8 mouse cellular contexts compared by ENCODE assay signal in genomic region chr5:33704945-33705611, GRCm38 (mm10). TPM values are rescaled to one million over a fixed set of nuclear protein-coding genes. Genes with fewer than 3 reads are reported as not detected.
DNase-seq lines count a peak whose midpoint lies in the region; ATAC-seq lines count a peak whose summit lies in the region.

No protein-coding gene starts in this region.

- peak; percentile 44; the same call in 1 of the 2 replicates for ATAC-seq in embryonic facial prominence, embryonic 14.5 days (ENCODE audit: low read depth)
- ATAC-seq in intestine, embryonic 15.5 days: 0 out of 2 replicates have a peak, but pooled peaks have one; percentile 42
- peak; percentile 82 for ATAC-seq in midbrain, embryonic 16.5 days
- ATAC-seq in megakaryocyte-erythroid progenitor cell, adult 5-6 weeks (replicated peaks; ENCODE audit: low FRiP score, low TSS enrichment, poor library complexity, severe bottlenecking): no peak

- H3K9me3 ChIP-seq in embryonic facial prominence, embryonic 14.5 days (ENCODE audit: control insufficient read depth, low read length): no peaks in the 10 kb centered on the region
- no peaks in the 10 kb centered on the region for H3K9me3 ChIP-seq in intestine, embryonic 15.5 days
- H3K9me3 ChIP-seq in midbrain, embryonic 16.5 days (replicated peaks; ENCODE audit: control insufficient read depth, low read length, poor library complexity, severe bottlenecking): no peaks in the 10 kb centered on the region

- no peak overlapping the region for H3K4me2 ChIP-seq in embryonic facial prominence, embryonic 14.5 days (ENCODE audit: low read depth, low read length)
- no peak overlapping the region; the same call in 1 of the 2 replicates for H3K4me2 ChIP-seq in intestine, embryonic 15.5 days (replicated peaks)
- no peak overlapping the region for H3K4me2 ChIP-seq in midbrain, embryonic 16.5 days (ENCODE audit: low read length)

- 13% methylated on average over 3 of the region's 11 CpGs for WGBS in embryonic facial prominence, embryonic 14.5 days
- WGBS in intestine, embryonic 15.5 days: 17% methylated on average over 11 of the region's 11 CpGs
- 4% methylated on average over 7 of the region's 11 CpGs for WGBS in midbrain, embryonic 16.5 days

- H3K4me3 ChIP-seq in embryonic facial prominence, embryonic 14.5 days (ENCODE audit: low read depth, low read length): no peak overlapping the region
- no peak overlapping the region for H3K4me3 ChIP-seq in intestine, embryonic 15.5 days (replicated peaks)
- no peak overlapping the region for H3K4me3 ChIP-seq in midbrain, embryonic 16.5 days (ENCODE audit: low read depth, low read length)

- H3K9ac ChIP-seq in embryonic facial prominence, embryonic 14.5 days (ENCODE audit: low read depth, low read length): no peak overlapping the region
- no peak overlapping the region for H3K9ac ChIP-seq in intestine, embryonic 15.5 days
- H3K9ac ChIP-seq in midbrain, embryonic 16.5 days (ENCODE audit: low read depth, low read length): no peak overlapping the region

- H3K27ac ChIP-seq in embryonic facial prominence, embryonic 14.5 days (replicated peaks; ENCODE audit: low read depth, low read length): no peak overlapping the region
- no peak overlapping the region for H3K27ac ChIP-seq in intestine, embryonic 15.5 days
- peak overlapping the region; percentile 43 for H3K27ac ChIP-seq in midbrain, embryonic 16.5 days (ENCODE audit: low read length)

- H3K36me3 ChIP-seq in embryonic facial prominence, embryonic 14.5 days (ENCODE audit: control insufficient read depth, insufficient read depth, low read length): no peaks in the 10 kb centered on the region
- H3K36me3 ChIP-seq in intestine, embryonic 15.5 days: no peaks in the 10 kb centered on the region
- H3K36me3 ChIP-seq in midbrain, embryonic 16.5 days (ENCODE audit: control insufficient read depth, insufficient read depth, low read length): no peaks in the 10 kb centered on the region

- peak; percentile 55 for DNase-seq in layer of hippocampus, adult 11-12 months (ENCODE audit: low spot score)
- DNase-seq in layer of hippocampus, adult 9-10 months (ENCODE audit: low spot score): no peak
- DNase-seq in embryonic facial prominence, embryonic 14.5 days (ENCODE audit: low spot score): no peak
- no peak for DNase-seq in thymus, postnatal 10 days (ENCODE audit: low spot score in 2 of 2)
- DNase-seq in urinary bladder, adult 18-20 months (ENCODE audit: low spot score in 2 of 2): no peak

- H3K27me3 ChIP-seq in embryonic facial prominence, embryonic 14.5 days (replicated peaks; ENCODE audit: control insufficient read depth, insufficient read depth, low read length): no peaks in the 10 kb centered on the region
- H3K27me3 ChIP-seq in intestine, embryonic 15.5 days (replicated peaks): no peaks in the 10 kb centered on the region; the same call in 1 of the 2 replicates
- peaks cover 3% of the 10 kb centered on the region; the same call in 1 of the 2 replicates for H3K27me3 ChIP-seq in midbrain, embryonic 16.5 days (ENCODE audit: control insufficient read depth, insufficient read depth, low read depth, low read length)

- H3K4me1 ChIP-seq in embryonic facial prominence, embryonic 14.5 days (ENCODE audit: control insufficient read depth, insufficient read depth, low read length): peaks cover 15% of the 10 kb centered on the region
- peaks cover 23% of the 10 kb centered on the region for H3K4me1 ChIP-seq in intestine, embryonic 15.5 days (replicated peaks)
- H3K4me1 ChIP-seq in midbrain, embryonic 16.5 days (ENCODE audit: control insufficient read depth, insufficient read depth, low read length): peaks cover 3% of the 10 kb centered on the region; the same call in 1 of the 2 replicates

RNA-seq across cellular contexts. Expression of gene Fgfr3, which starts 16.4 kb away (rescaled TPM):
- polyA plus RNA-seq in embryonic facial prominence, embryonic 14.5 days (2014; fragmentation: Nextera tagmentation; extraction: Ambion mirVana): 23.1 and 26.0 TPM in 2 replicates
- 11.4 and 11.6 TPM in 2 replicates for polyA plus RNA-seq in intestine, embryonic 15.5 days (2015; fragmentation: Nextera tagmentation; extraction: Ambion mirVana)
- 19.1 and 23.9 TPM in 2 replicates for polyA plus RNA-seq in midbrain, embryonic 16.5 days (2015; fragmentation: Nextera tagmentation; extraction: Ambion mirVana)
- not detected in 2 replicates for total RNA-seq in megakaryocyte-erythroid progenitor cell, adult 5-6 weeks (2014; fragmentation: Nextera tagmentation)
- total RNA-seq in megakaryocyte-erythroid progenitor cell, adult 5-6 weeks (2017): not detected in 2 replicates

RNA-seq across cellular contexts. Expression of gene Tmem129, which starts 46.9 kb away (rescaled TPM):
- polyA plus RNA-seq in embryonic facial prominence, embryonic 14.5 days (2014; fragmentation: Nextera tagmentation; extraction: Ambion mirVana): 47.6 and 47.7 TPM in 2 replicates
- 31.8 and 33.1 TPM in 2 replicates for polyA plus RNA-seq in intestine, embryonic 15.5 days (2015; fragmentation: Nextera tagmentation; extraction: Ambion mirVana)
- 29.1 and 29.7 TPM in 2 replicates for polyA plus RNA-seq in midbrain, embryonic 16.5 days (2015; fragmentation: Nextera tagmentation; extraction: Ambion mirVana)
- 20.5 and 30.5 TPM in 2 replicates for total RNA-seq in megakaryocyte-erythroid progenitor cell, adult 5-6 weeks (2014; fragmentation: Nextera tagmentation)
- 12.3 and 34.4 TPM in 2 replicates for total RNA-seq in megakaryocyte-erythroid progenitor cell, adult 5-6 weeks (2017)

RNA-seq across cellular contexts. Expression of gene Tacc3, which starts 47.1 kb away (rescaled TPM):
- polyA plus RNA-seq in embryonic facial prominence, embryonic 14.5 days (2014; fragmentation: Nextera tagmentation; extraction: Ambion mirVana): 127 and 153 TPM in 2 replicates
- polyA plus RNA-seq in intestine, embryonic 15.5 days (2015; fragmentation: Nextera tagmentation; extraction: Ambion mirVana): 148 and 172 TPM in 2 replicates
- polyA plus RNA-seq in midbrain, embryonic 16.5 days (2015; fragmentation: Nextera tagmentation; extraction: Ambion mirVana): 25.0 and 28.4 TPM in 2 replicates
- total RNA-seq in megakaryocyte-erythroid progenitor cell, adult 5-6 weeks (2014; fragmentation: Nextera tagmentation): 121 and 124 TPM in 2 replicates
- total RNA-seq in megakaryocyte-erythroid progenitor cell, adult 5-6 weeks (2017): 124 and 155 TPM in 2 replicates

RNA-seq across cellular contexts. Expression of gene Slbp, which starts 52.7 kb away (rescaled TPM):
- 188 and 196 TPM in 2 replicates for polyA plus RNA-seq in embryonic facial prominence, embryonic 14.5 days (2014; fragmentation: Nextera tagmentation; extraction: Ambion mirVana)
- polyA plus RNA-seq in intestine, embryonic 15.5 days (2015; fragmentation: Nextera tagmentation; extraction: Ambion mirVana): 196 and 228 TPM in 2 replicates
- 119 and 123 TPM in 2 replicates for polyA plus RNA-seq in midbrain, embryonic 16.5 days (2015; fragmentation: Nextera tagmentation; extraction: Ambion mirVana)
- 229 and 276 TPM in 2 replicates for total RNA-seq in megakaryocyte-erythroid progenitor cell, adult 5-6 weeks (2014; fragmentation: Nextera tagmentation)
- total RNA-seq in megakaryocyte-erythroid progenitor cell, adult 5-6 weeks (2017): 348 and 369 TPM in 2 replicates
